Mouse (Mus musculus) hindbrain, embryonic 16.5 days (tissue): ENCODE results near the gene Ly6g6c. TPM values are rescaled to one million over a fixed set of nuclear protein-coding genes. Genes with fewer than 3 reads are reported as not detected.
A peak's percentile ranks its signal among the peaks of the same experiment; 100 is the strongest.

Source experiments
- ATAC-seq: fragments of 200-750 bp; cut with Nextera tagmentation; 2 replicates; pipeline ENCODE4 v1.8.0; 2017; ENCODE audit warnings: moderate TSS enrichment, moderate library complexity
- H3K27ac ChIP-seq: fragments of 300-500 bp; sonication (generic); 2 replicates; pipeline ENCODE4 v1.5.1; 2014; ENCODE audit warnings: low read depth, mild to moderate bottlenecking, control low read depth, low read length, moderate library complexity
- H3K27me3 ChIP-seq: fragments of 300-500 bp; sonication (generic); replicated peaks from 2 replicates; pipeline ENCODE4 v1.6.1; 2014; ENCODE audit warnings: low read length; ENCODE audit not compliant: control insufficient read depth, insufficient read depth
- H3K36me3 ChIP-seq: fragments of 300-500 bp; sonication (generic); 2 replicates; pipeline ENCODE4 v1.6.1; 2014; ENCODE audit warnings: mild to moderate bottlenecking, low read length, moderate library complexity, mixed read lengths; ENCODE audit not compliant: control insufficient read depth, insufficient read depth
- H3K4me1 ChIP-seq: fragments of 300-500 bp; sonication (generic); 2 replicates; pipeline ENCODE4 v1.6.1; 2014; ENCODE audit warnings: low read depth, low read length; ENCODE audit not compliant: control insufficient read depth, insufficient read depth
- H3K4me2 ChIP-seq: fragments of 300-500 bp; sonication (generic); 2 replicates; pipeline ENCODE4 v1.6.1; 2014; ENCODE audit warnings: mild to moderate bottlenecking, low read length, control low read depth, moderate library complexity
- H3K4me3 ChIP-seq: fragments of 300-500 bp; sonication (generic); 2 replicates; pipeline ENCODE4 v1.5.1; 2014; ENCODE audit warnings: mild to moderate bottlenecking, low read length, control low read depth, moderate library complexity
- H3K9ac ChIP-seq: fragments of 300-500 bp; sonication (generic); 2 replicates; pipeline ENCODE4 v1.6.1; 2014; ENCODE audit warnings: low read depth, mild to moderate bottlenecking, control low read depth, low read length, moderate library complexity
- H3K9me3 ChIP-seq: fragments of 300-500 bp; sonication (generic); 2 replicates; pipeline ENCODE4 v1.6.1; 2014; ENCODE audit warnings: mild to moderate bottlenecking, low read length, moderate library complexity; ENCODE audit not compliant: control insufficient read depth
- WGBS: fragments of 180-500 bp; shearing (Covaris S2); extraction: QIAGEN DNeasy Blood & Tissue Kit; methylation state at CpG from one replicate; pipeline ENCODE4 v1.1.7; 2014; 5-methylcytosine and 5-hydroxymethylcytosine counted together
- polyA plus RNA-seq: library from polyadenylated mRNA; unstranded; fragments of >200 nt; fragmentation: Nextera tagmentation; extraction: Ambion mirVana; gene quantifications from 2 replicates; pipeline ENCODE4 v1.2.1, GENCODE M21; 2015

Ly6g6c gene
- polyA plus RNA-seq, 1 experiment from 2014 or later, result not detected

DNA sequence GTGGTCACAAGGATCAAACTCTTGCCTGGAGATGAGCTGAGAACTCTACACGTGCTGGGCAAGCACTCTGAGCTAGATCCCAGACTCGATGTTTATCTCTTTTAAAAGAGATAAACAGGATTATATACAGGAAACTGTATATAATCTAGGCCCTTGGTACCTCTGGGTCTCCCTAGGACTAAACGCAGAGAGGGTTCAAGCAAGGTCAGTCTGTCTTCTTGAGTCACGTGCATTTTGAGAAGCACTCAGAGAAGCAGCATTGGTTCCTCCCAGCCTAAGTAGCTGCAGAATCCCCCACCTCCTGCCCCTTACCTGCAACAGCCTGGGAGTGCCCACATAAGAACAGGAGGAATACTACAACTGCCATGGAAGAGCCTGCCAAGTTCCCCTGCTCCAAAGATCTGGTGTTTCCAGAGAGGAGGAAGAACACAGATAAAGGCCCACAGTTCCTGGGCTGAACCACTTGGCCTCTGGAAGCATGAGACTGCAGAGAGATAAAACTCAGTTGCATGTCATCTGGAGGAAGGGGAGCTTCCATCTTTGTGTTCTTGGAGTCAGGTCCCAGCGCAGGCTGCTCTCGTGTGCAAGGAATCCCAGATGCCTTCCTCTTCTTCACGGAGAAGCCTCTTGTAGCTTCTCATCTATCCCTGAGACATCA, 20.1 kb downstream of the Ly6g6c start, which contains the start of gene Ly6g6f:
Gene Ly6g6f (minus strand): TSS at position 403 of the 658 bp plus-strand sequence.
- Histone ChIP-seq H3K9ac (no peak within 1 kb of the TSS), H3K4me1 (peaks cover 5% of the 10 kb centered on the region), H3K36me3 (no peaks in the 10 kb centered on the region), H3K4me2 (no peak within 1 kb of the TSS), H3K27ac (no peak within 1 kb of the TSS), H3K9me3 (no peaks in the 10 kb centered on the region), H3K4me3 (no peak within 1 kb of the TSS), H3K27me3 (0 out of 2 replicates have a peak, but pooled peaks cover 2% of the 10 kb centered on the region)
- ATAC-seq, result no peak
- WGBS, result 83% methylated on average over 7 of the region's 7 CpGs

- Histone ChIP-seq H3K4me3 (no peak overlapping the region), H3K9ac (no peak overlapping the region), H3K9me3 (no peaks in the 10 kb centered on the region), H3K36me3 (peaks cover 13% of the 10 kb centered on the region), H3K27me3 (0 out of 2 replicates have a peak, but pooled peaks cover 2% of the 10 kb centered on the region), H3K4me2 (no peak overlapping the region), H3K4me1 (peaks cover 8% of the 10 kb centered on the region), H3K27ac (no peak overlapping the region)
- WGBS, result 54% methylated on average over 2 of the region's 2 CpGs
- ATAC-seq, result no peak
Observed at GRCm38 (mm10) chr17:35088151-35088550, 23.0 kb downstream of the Ly6g6c start.

DNA sequence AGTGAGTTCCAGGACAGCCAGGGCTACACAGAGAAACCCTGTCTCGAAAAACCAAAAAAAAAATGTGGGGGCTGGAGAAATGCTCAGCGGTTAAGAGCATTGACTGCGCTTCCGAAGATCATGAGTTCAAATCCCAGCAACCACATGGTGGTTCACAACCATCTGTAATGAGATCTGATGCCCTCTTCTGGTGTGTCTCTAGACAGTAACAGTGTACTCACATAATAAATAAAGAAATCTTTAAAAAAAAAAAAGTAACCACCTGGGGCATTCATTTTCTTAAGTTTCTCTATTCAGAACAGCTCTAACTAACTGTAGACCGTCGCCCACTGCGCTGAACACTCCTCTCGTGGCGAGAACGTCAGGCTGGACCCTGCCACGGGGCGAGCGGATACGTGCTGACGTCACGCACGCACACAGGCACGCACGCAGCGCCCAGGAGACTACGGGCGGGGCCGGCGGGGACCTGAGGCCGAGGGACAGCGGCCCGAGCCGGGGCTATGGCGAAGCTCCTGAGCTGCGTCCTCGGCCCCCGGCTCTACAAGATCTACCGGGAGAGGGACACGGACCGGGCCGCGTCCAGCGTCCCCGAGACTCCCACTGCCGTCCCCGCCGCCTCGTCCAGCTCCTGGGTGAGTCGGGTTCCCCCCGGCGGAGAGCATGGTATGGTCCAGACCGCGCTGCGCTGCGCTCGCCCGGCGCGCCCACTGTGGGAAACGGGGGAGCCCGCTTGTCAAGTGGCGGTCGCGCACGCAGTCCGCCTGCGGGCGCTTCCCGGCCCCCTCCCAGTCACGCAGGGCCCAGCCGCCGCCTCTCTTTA, 23.8 kb downstream of the Ly6g6c start, which contains the start of gene Abhd16a:
Gene Abhd16a (plus strand): TSS at position 439 of the 820 bp plus-strand sequence.
- WGBS, result 5% methylated on average over 38 of the region's 67 CpGs
- peak within 1 kb of the TSS; percentile 68 for H3K4me3 ChIP-seq
- ATAC-seq, result peak; percentile 98
- H3K27me3 ChIP-seq, result 0 out of 2 replicates have a peak, but pooled peaks cover 2% of the 10 kb centered on the region
- peaks cover 14% of the 10 kb centered on the region for H3K36me3 ChIP-seq
- H3K9me3 ChIP-seq, result no peaks in the 10 kb centered on the region
- peaks cover 8% of the 10 kb centered on the region for H3K4me1 ChIP-seq
- peak within 1 kb of the TSS; percentile 99 for H3K27ac ChIP-seq
- peak within 1 kb of the TSS; percentile 95 for H3K9ac ChIP-seq
- H3K4me2 ChIP-seq, result peak within 1 kb of the TSS; percentile 71

GRCm38 (mm10) chr17:35090166-35090932, 25.2 kb downstream of the Ly6g6c start:
- Histone ChIP-seq H3K36me3 (peaks cover 24% of the 10 kb centered on the region), H3K4me3 (peak overlapping the region; percentile 68), H3K4me1 (peaks cover 8% of the 10 kb centered on the region), H3K27me3 (no peaks in the 10 kb centered on the region), H3K27ac (peak overlapping the region; percentile 99), H3K9me3 (no peaks in the 10 kb centered on the region), H3K9ac (peak overlapping the region; percentile 95), H3K4me2 (peak overlapping the region; percentile 71)
- 0 out of 2 replicates have a peak, but pooled peaks have one; percentile 15 for ATAC-seq
- 36% methylated on average over 8 of the region's 8 CpGs for WGBS

GRCm38 (mm10) chr17:35092403-35093198, 27.4 kb downstream of the Ly6g6c start:
- 89% methylated on average over 14 of the region's 14 CpGs for WGBS
- Histone ChIP-seq H3K27me3 (no peaks in the 10 kb centered on the region), H3K36me3 (peaks cover 30% of the 10 kb centered on the region), H3K9ac (no peak overlapping the region), H3K27ac (no peak overlapping the region), H3K4me1 (peaks cover 8% of the 10 kb centered on the region), H3K9me3 (no peaks in the 10 kb centered on the region), H3K4me2 (no peak overlapping the region), H3K4me3 (no peak overlapping the region)
- ATAC-seq, result no peak

- WGBS, result 94% methylated on average over 15 of the region's 15 CpGs
Observed at GRCm38 (mm10) chr17:35094475-35095365, 29.5 kb downstream of the Ly6g6c start.

GRCm38 (mm10) chr17:35096597-35096996, 31.4 kb downstream of the Ly6g6c start:
- no peaks in the 10 kb centered on the region for H3K27me3 ChIP-seq
- no peak overlapping the region for H3K27ac ChIP-seq
- peaks cover 52% of the 10 kb centered on the region for H3K36me3 ChIP-seq
- H3K4me3 ChIP-seq, result no peak overlapping the region
- H3K9me3 ChIP-seq, result no peaks in the 10 kb centered on the region
- H3K4me2 ChIP-seq, result no peak overlapping the region
- no peak for ATAC-seq
- no peaks in the 10 kb centered on the region for H3K4me1 ChIP-seq
- H3K9ac ChIP-seq, result no peak overlapping the region
- 86% methylated on average over 11 of the region's 12 CpGs for WGBS

More at GRCm38 (mm10) chr17:35094475-35095365, 29.5 kb downstream of the Ly6g6c start:
- Histone ChIP-seq H3K9me3 (no peaks in the 10 kb centered on the region), H3K27ac (no peak overlapping the region), H3K27me3 (no peaks in the 10 kb centered on the region), H3K4me1 (peaks cover 8% of the 10 kb centered on the region), H3K9ac (no peak overlapping the region), H3K36me3 (peaks cover 37% of the 10 kb centered on the region), H3K4me2 (no peak overlapping the region), H3K4me3 (no peak overlapping the region)
- ATAC-seq, result no peak
